Mouse (Mus musculus): ENCODE measurements at regions not wholly inside any gene's neighbourhood (a gene's known extent, or its start where the extent isn't known, plus 50 kb on each side); places are given as distances from the start of the nearest gene placed in this dataset.

- 32% methylated on average over 3 of the region's 3 CpGs for WGBS
- no peak for DNase-seq (ENCODE audit: extremely low read depth, low read depth, low spot score)
- H3K4me3 ChIP-seq (ENCODE audit: insufficient read depth, low read depth, low read length) = no peak overlapping the region
- no peaks in the 10 kb centered on the region for H3K79me2 ChIP-seq (ENCODE audit: control insufficient read depth, insufficient read depth, low read length)
- H3K9ac ChIP-seq (ENCODE audit: low read depth, low read length) = no peak overlapping the region
- no peaks in the 10 kb centered on the region for H3K27me3 ChIP-seq (ENCODE audit: control insufficient read depth, insufficient read depth, low read length)
- H3K27ac ChIP-seq (replicated peaks; ENCODE audit: insufficient read depth, low read depth, low read length) = no peak overlapping the region
- TF ChIP-seq POLR2A (IDR thresholded peaks at IDR 0.05; ENCODE audit: extremely low read depth, insufficient read depth, low read length) (no peak), CTCF (IDR thresholded peaks at IDR 0.05; ENCODE audit: low read depth, low read length) (no peak)
- H3K4me1 ChIP-seq (ENCODE audit: control insufficient read depth, insufficient read depth, low read length) = no peaks in the 10 kb centered on the region
- H3K36me3 ChIP-seq (ENCODE audit: control insufficient read depth, insufficient read depth, low read length) = no peaks in the 10 kb centered on the region
Measured at GRCm38 (mm10) chr13:59941519-59941918, 118.6 kb upstream of the Tut7 start.

GRCm38 (mm10) chr13:59940414-59941205, 117.7 kb upstream of the Tut7 start:
- Histone ChIP-seq H3K4me3 (ENCODE audit: insufficient read depth, low read depth, low read length) (no peak overlapping the region), H3K79me2 (ENCODE audit: control insufficient read depth, insufficient read depth, low read length) (no peaks in the 10 kb centered on the region), H3K36me3 (ENCODE audit: control insufficient read depth, insufficient read depth, low read length) (no peaks in the 10 kb centered on the region), H3K27me3 (ENCODE audit: control insufficient read depth, insufficient read depth, low read length) (no peaks in the 10 kb centered on the region), H3K27ac (replicated peaks; ENCODE audit: insufficient read depth, low read depth, low read length) (no peak overlapping the region), H3K9ac (ENCODE audit: low read depth, low read length) (no peak overlapping the region), H3K4me1 (ENCODE audit: control insufficient read depth, insufficient read depth, low read length) (no peaks in the 10 kb centered on the region)
- WGBS = 28% methylated on average over 16 of the region's 16 CpGs
- DNase-seq (ENCODE audit: extremely low read depth, low read depth, low spot score) = no peak
- TF ChIP-seq CTCF (IDR thresholded peaks at IDR 0.05; ENCODE audit: low read depth, low read length) (no peak), POLR2A (IDR thresholded peaks at IDR 0.05; ENCODE audit: extremely low read depth, insufficient read depth, low read length) (no peak)

- H3K9ac ChIP-seq (ENCODE audit: low read depth, low read length) = no peak overlapping the region
- no peaks in the 10 kb centered on the region for H3K79me2 ChIP-seq (ENCODE audit: control insufficient read depth, insufficient read depth, low read length)
- 47% methylated on average over 5 of the region's 5 CpGs for WGBS
- no peak overlapping the region for H3K4me3 ChIP-seq (ENCODE audit: insufficient read depth, low read depth, low read length)
- DNase-seq (ENCODE audit: extremely low read depth, low read depth, low spot score) = no peak
- no peaks in the 10 kb centered on the region for H3K4me1 ChIP-seq (ENCODE audit: control insufficient read depth, insufficient read depth, low read length)
- no peak overlapping the region for H3K27ac ChIP-seq (replicated peaks; ENCODE audit: insufficient read depth, low read depth, low read length)
- no peaks in the 10 kb centered on the region for H3K27me3 ChIP-seq (ENCODE audit: control insufficient read depth, insufficient read depth, low read length)
- no peaks in the 10 kb centered on the region for H3K36me3 ChIP-seq (ENCODE audit: control insufficient read depth, insufficient read depth, low read length)
- TF ChIP-seq CTCF (IDR thresholded peaks at IDR 0.05; ENCODE audit: low read depth, low read length) = no peak
- TF ChIP-seq POLR2A (IDR thresholded peaks at IDR 0.05; ENCODE audit: extremely low read depth, insufficient read depth, low read length) = no peak
Measured at GRCm38 (mm10) chr13:59939886-59940285, 116.9 kb upstream of the Tut7 start.

GRCm38 (mm10) chr13:59937147-59937546, 114.2 kb upstream of the Tut7 start:
- Histone ChIP-seq H3K27ac (replicated peaks; ENCODE audit: insufficient read depth, low read depth, low read length) (no peak overlapping the region), H3K27me3 (ENCODE audit: control insufficient read depth, insufficient read depth, low read length) (no peaks in the 10 kb centered on the region), H3K4me3 (ENCODE audit: insufficient read depth, low read depth, low read length) (no peak overlapping the region), H3K36me3 (ENCODE audit: control insufficient read depth, insufficient read depth, low read length) (no peaks in the 10 kb centered on the region), H3K9ac (ENCODE audit: low read depth, low read length) (no peak overlapping the region), H3K79me2 (ENCODE audit: control insufficient read depth, insufficient read depth, low read length) (no peaks in the 10 kb centered on the region), H3K4me1 (ENCODE audit: control insufficient read depth, insufficient read depth, low read length) (no peaks in the 10 kb centered on the region)
- peak; percentile 43 for TF ChIP-seq CTCF (IDR thresholded peaks at IDR 0.05; ENCODE audit: low read depth, low read length)
- no peak for TF ChIP-seq POLR2A (IDR thresholded peaks at IDR 0.05; ENCODE audit: extremely low read depth, insufficient read depth, low read length)
- WGBS = 63% methylated on average over 3 of the region's 3 CpGs
- peak; percentile 19 for DNase-seq (ENCODE audit: extremely low read depth, low read depth, low spot score)

GRCm38 (mm10) chr13:59934556-59934955, 111.6 kb upstream of the Tut7 start:
- 50% methylated on average over 1 of the region's 1 CpGs for WGBS
- no peaks in the 10 kb centered on the region for H3K36me3 ChIP-seq (ENCODE audit: control insufficient read depth, insufficient read depth, low read length)
- no peak overlapping the region for H3K4me3 ChIP-seq (ENCODE audit: insufficient read depth, low read depth, low read length)
- DNase-seq (ENCODE audit: extremely low read depth, low read depth, low spot score) = no peak
- H3K79me2 ChIP-seq (ENCODE audit: control insufficient read depth, insufficient read depth, low read length) = no peaks in the 10 kb centered on the region
- no peak overlapping the region for H3K9ac ChIP-seq (ENCODE audit: low read depth, low read length)
- H3K27ac ChIP-seq (replicated peaks; ENCODE audit: insufficient read depth, low read depth, low read length) = no peak overlapping the region
- no peak for TF ChIP-seq CTCF (IDR thresholded peaks at IDR 0.05; ENCODE audit: low read depth, low read length)
- no peaks in the 10 kb centered on the region for H3K4me1 ChIP-seq (ENCODE audit: control insufficient read depth, insufficient read depth, low read length)
- no peaks in the 10 kb centered on the region for H3K27me3 ChIP-seq (ENCODE audit: control insufficient read depth, insufficient read depth, low read length)

GRCm38 (mm10) chr13:59934093-59934492, 111.1 kb upstream of the Tut7 start:
- Histone ChIP-seq H3K36me3 (ENCODE audit: control insufficient read depth, insufficient read depth, low read length) (no peaks in the 10 kb centered on the region), H3K27ac (replicated peaks; ENCODE audit: insufficient read depth, low read depth, low read length) (no peak overlapping the region), H3K79me2 (ENCODE audit: control insufficient read depth, insufficient read depth, low read length) (no peaks in the 10 kb centered on the region), H3K4me3 (ENCODE audit: insufficient read depth, low read depth, low read length) (no peak overlapping the region), H3K9ac (ENCODE audit: low read depth, low read length) (no peak overlapping the region), H3K4me1 (ENCODE audit: control insufficient read depth, insufficient read depth, low read length) (no peaks in the 10 kb centered on the region), H3K27me3 (ENCODE audit: control insufficient read depth, insufficient read depth, low read length) (no peaks in the 10 kb centered on the region)
- DNase-seq (ENCODE audit: extremely low read depth, low read depth, low spot score) = no peak
- WGBS = 74% methylated on average over 1 of the region's 1 CpGs
- TF ChIP-seq CTCF (IDR thresholded peaks at IDR 0.05; ENCODE audit: low read depth, low read length) (no peak), POLR2A (IDR thresholded peaks at IDR 0.05; ENCODE audit: extremely low read depth, insufficient read depth, low read length) (no peak)

Data from liver, adult 2 months (tissue).